Mouse (Mus musculus): Measurements from ENCODE around the gene Pam16. TPM values are rescaled to one million over a fixed set of nuclear protein-coding genes. Genes with fewer than 3 reads are reported as not detected.
"Not testable (repeated sequence)": the region's sequence is repeated elsewhere in the genome, so short reads cannot be mapped to it uniquely, and the experiment has no call there.

Gene Pam16
- polyA plus RNA-seq, 1 experiment from 2014 or later: 114 TPM

- H3K4me2 ChIP-seq: peak overlapping the region; percentile 65
- peak; percentile 30 for ATAC-seq (ENCODE audit: low FRiP score)
- H3K4me3 ChIP-seq (replicated peaks): peak overlapping the region; percentile 48
- no peaks in the 10 kb centered on the region for H3K9me3 ChIP-seq
- peaks cover 18% of the 10 kb centered on the region for H3K4me1 ChIP-seq
- H3K27ac ChIP-seq: peak overlapping the region; percentile 84
- 10% methylated on average over 14 of the region's 14 CpGs for WGBS
- peak overlapping the region; percentile 54 for H3K9ac ChIP-seq
- H3K27me3 ChIP-seq: no peaks in the 10 kb centered on the region
- peaks cover 6% of the 10 kb centered on the region; the same call in 1 of the 2 replicates for H3K36me3 ChIP-seq (replicated peaks)
These were observed 38.9 kb downstream of the Pam16 start for GRCm38 (mm10) chr16:4585642-4586530.

- no peak overlapping the region for H3K4me3 ChIP-seq (replicated peaks)
- no peaks in the 10 kb centered on the region for H3K36me3 ChIP-seq (replicated peaks)
- H3K27me3 ChIP-seq: no peaks in the 10 kb centered on the region
- H3K4me1 ChIP-seq: peaks cover 18% of the 10 kb centered on the region
- ATAC-seq (ENCODE audit: low FRiP score): no peak
- H3K27ac ChIP-seq: no peak overlapping the region
- 76% methylated on average over 5 of the region's 5 CpGs for WGBS
- no peaks in the 10 kb centered on the region for H3K9me3 ChIP-seq
- H3K4me2 ChIP-seq: no peak overlapping the region
- H3K9ac ChIP-seq: no peak overlapping the region
These were observed 40.4 kb downstream of the Pam16 start for GRCm38 (mm10) chr16:4584438-4584837.

GRCm38 (mm10) chr16:4583807-4584206 is 41.0 kb downstream of the Pam16 start:
- Histone ChIP-seq H3K4me1 (peaks cover 18% of the 10 kb centered on the region), H3K9me3 (no peaks in the 10 kb centered on the region), H3K4me3 (replicated peaks) (no peak overlapping the region), H3K9ac (no peak overlapping the region), H3K36me3 (replicated peaks) (no peaks in the 10 kb centered on the region), H3K27ac (no peak overlapping the region), H3K4me2 (no peak overlapping the region), H3K27me3 (no peaks in the 10 kb centered on the region)
- ATAC-seq (ENCODE audit: low FRiP score): no peak
- WGBS: 91% methylated on average over 3 of the region's 3 CpGs

- H3K9me3 ChIP-seq; H3K4me3 ChIP-seq (replicated peaks); H3K27ac ChIP-seq; H3K36me3 ChIP-seq (replicated peaks); ATAC-seq (ENCODE audit: low FRiP score); H3K4me2 ChIP-seq; H3K4me1 ChIP-seq; H3K9ac ChIP-seq; H3K27me3 ChIP-seq: not testable (repeated sequence)
- WGBS: 92% methylated on average over 4 of the region's 4 CpGs
These were observed 43.6 kb downstream of the Pam16 start for GRCm38 (mm10) chr16:4581179-4581578.

GRCm38 (mm10) chr16:4578630-4579029 is 46.2 kb downstream of the Pam16 start:
- Histone ChIP-seq H3K9ac (no peak overlapping the region), H3K27me3 (no peaks in the 10 kb centered on the region), H3K4me1 (0 out of 2 replicates have a peak, but pooled peaks cover 4% of the 10 kb centered on the region), H3K27ac (no peak overlapping the region), H3K9me3 (no peaks in the 10 kb centered on the region), H3K36me3 (replicated peaks) (no peaks in the 10 kb centered on the region), H3K4me2 (no peak overlapping the region), H3K4me3 (replicated peaks) (no peak overlapping the region)
- ATAC-seq (ENCODE audit: low FRiP score): no peak
- WGBS: 79% methylated on average over 7 of the region's 7 CpGs

- Histone ChIP-seq H3K4me1 (0 out of 2 replicates have a peak, but pooled peaks cover 4% of the 10 kb centered on the region), H3K9ac (no peak overlapping the region), H3K36me3 (replicated peaks) (no peaks in the 10 kb centered on the region), H3K27me3 (no peaks in the 10 kb centered on the region), H3K27ac (no peak overlapping the region), H3K4me3 (replicated peaks) (no peak overlapping the region), H3K9me3 (no peaks in the 10 kb centered on the region), H3K4me2 (no peak overlapping the region)
- ATAC-seq (ENCODE audit: low FRiP score): no peak
- 68% methylated on average over 2 of the region's 2 CpGs for WGBS
These were observed 47.9 kb downstream of the Pam16 start for GRCm38 (mm10) chr16:4576873-4577272.

GRCm38 (mm10) chr16:4576038-4576437 is 48.8 kb downstream of the Pam16 start:
- H3K36me3 ChIP-seq (replicated peaks): no peaks in the 10 kb centered on the region
- ATAC-seq (ENCODE audit: low FRiP score): no peak
- no peaks in the 10 kb centered on the region for H3K27me3 ChIP-seq
- no peak overlapping the region for H3K9ac ChIP-seq
- no peak overlapping the region for H3K27ac ChIP-seq
- no peak overlapping the region for H3K4me2 ChIP-seq
- H3K9me3 ChIP-seq: no peaks in the 10 kb centered on the region
- H3K4me1 ChIP-seq: 0 out of 2 replicates have a peak, but pooled peaks cover 5% of the 10 kb centered on the region
- no peak overlapping the region for H3K4me3 ChIP-seq (replicated peaks)
- 59% methylated on average over 2 of the region's 2 CpGs for WGBS

GRCm38 (mm10) chr16:4570737-4571136 is 54.1 kb downstream of the Pam16 start:
- 60% methylated on average over 4 of the region's 4 CpGs for WGBS
- Histone ChIP-seq H3K4me1 (0 out of 2 replicates have a peak, but pooled peaks cover 5% of the 10 kb centered on the region), H3K27me3 (no peaks in the 10 kb centered on the region), H3K27ac (no peak overlapping the region), H3K4me2 (no peak overlapping the region), H3K9me3 (no peaks in the 10 kb centered on the region), H3K36me3 (replicated peaks) (no peaks in the 10 kb centered on the region), H3K9ac (no peak overlapping the region), H3K4me3 (replicated peaks) (no peak overlapping the region)
- ATAC-seq (ENCODE audit: low FRiP score): no peak

- no peaks in the 10 kb centered on the region for H3K36me3 ChIP-seq (replicated peaks)
- H3K9me3 ChIP-seq: no peaks in the 10 kb centered on the region
- H3K27ac ChIP-seq: no peak overlapping the region
- H3K9ac ChIP-seq: no peak overlapping the region
- H3K4me1 ChIP-seq: 0 out of 2 replicates have a peak, but pooled peaks cover 5% of the 10 kb centered on the region
- WGBS: 20% methylated on average over 4 of the region's 4 CpGs
- H3K4me2 ChIP-seq: no peak overlapping the region
- ATAC-seq (ENCODE audit: low FRiP score): peak; percentile 49; the same call in 1 of the 2 replicates
- H3K4me3 ChIP-seq (replicated peaks): no peak overlapping the region
- H3K27me3 ChIP-seq: no peaks in the 10 kb centered on the region
These were observed 56.9 kb downstream of the Pam16 start for GRCm38 (mm10) chr16:4567912-4568311.

Other genes with a start within 250 kb of the Pam16 start
- gene Adcy9, start 204.5 kb downstream of the Pam16 start, polyA plus RNA-seq (2016; fragmentation: Nextera tagmentation; extraction: Ambion mirVana): 1.4 and 1.8 TPM in 2 replicates
- gene Srl, start 83.2 kb downstream of the Pam16 start, polyA plus RNA-seq (2016; fragmentation: Nextera tagmentation; extraction: Ambion mirVana): 27.6 and 30.7 TPM in 2 replicates
- gene Tfap4, start 65.1 kb downstream of the Pam16 start, polyA plus RNA-seq (2016; fragmentation: Nextera tagmentation; extraction: Ambion mirVana): 20.9 and 22.6 TPM in 2 replicates
- 22.0 and 26.6 TPM in 2 replicates for gene Glis2, start 30.3 kb downstream of the Pam16 start, polyA plus RNA-seq (2016; fragmentation: Nextera tagmentation; extraction: Ambion mirVana)
- 5.2 and 6.8 TPM in 2 replicates for gene Vasn, start 15.0 kb upstream of the Pam16 start, polyA plus RNA-seq (2016; fragmentation: Nextera tagmentation; extraction: Ambion mirVana)
- 51.4 and 58.0 TPM in 2 replicates for gene Dnaja3, start 15.0 kb upstream of the Pam16 start, polyA plus RNA-seq (2016; fragmentation: Nextera tagmentation; extraction: Ambion mirVana)
- gene Coro7, start 54.8 kb upstream of the Pam16 start, polyA plus RNA-seq (2016; fragmentation: Nextera tagmentation; extraction: Ambion mirVana): 13.5 and 18.5 TPM in 2 replicates
- 167 and 170 TPM in 2 replicates for gene Nmral1, start 94.4 kb upstream of the Pam16 start, polyA plus RNA-seq (2016; fragmentation: Nextera tagmentation; extraction: Ambion mirVana)
- gene Hmox2, start 101.4 kb upstream of the Pam16 start, polyA plus RNA-seq (2016; fragmentation: Nextera tagmentation; extraction: Ambion mirVana): 70.7 and 73.5 TPM in 2 replicates
- gene Cdip1, start 165.3 kb upstream of the Pam16 start, polyA plus RNA-seq (2016; fragmentation: Nextera tagmentation; extraction: Ambion mirVana): 96.5 and 97.1 TPM in 2 replicates
- gene 4930562C15Rik, start 210.4 kb upstream of the Pam16 start, polyA plus RNA-seq (2016; fragmentation: Nextera tagmentation; extraction: Ambion mirVana): 0.44 and 0.54 TPM in 2 replicates

Data from forebrain, embryonic 12.5 days (tissue).